Mouse (Mus musculus): ENCODE data around the gene Iba57.
A peak's percentile ranks its signal among the peaks of the same experiment; 100 is the strongest.
"Not testable (repeated sequence)": the region's sequence is repeated elsewhere in the genome, so short reads cannot be mapped to it uniquely, and the experiment has no call there.

The Iba57 gene

GRCm38 (mm10) chr11:59163255-59164236 lies at the start of gene Iba57:
Gene Iba57 (minus strand): TSS chr11:59163739.
- DNase-seq (ENCODE audit: low spot score in 2 of 2): peak; percentile 99

GRCm38 (mm10) chr11:59212892-59213494 lies 49.5 kb upstream of the Iba57 start:
- no peak for DNase-seq (ENCODE audit: low spot score in 2 of 2)

- DNase-seq (ENCODE audit: low spot score in 2 of 2): not testable (repeated sequence)
These were observed 48.8 kb upstream of the Iba57 start for GRCm38 (mm10) chr11:59212320-59212719.

GRCm38 (mm10) chr11:59211561-59211960 lies 48.0 kb upstream of the Iba57 start:
- not testable (repeated sequence) for DNase-seq (ENCODE audit: low spot score in 2 of 2)

GRCm38 (mm10) chr11:59210020-59210419 lies 46.5 kb upstream of the Iba57 start:
- no peak for DNase-seq (ENCODE audit: low spot score in 2 of 2)

GRCm38 (mm10) chr11:59209580-59209979 lies 46.0 kb upstream of the Iba57 start:
- DNase-seq (ENCODE audit: low spot score in 2 of 2): no peak

GRCm38 (mm10) chr11:59209003-59209441 lies 45.5 kb upstream of the Iba57 start:
- DNase-seq (ENCODE audit: low spot score in 2 of 2): peak; percentile 56 to 62

- peak; percentile 92 to 93 for DNase-seq (ENCODE audit: low spot score in 2 of 2)
These were observed 44.8 kb upstream of the Iba57 start, which contains the start of gene 2310033P09Rik for GRCm38 (mm10) chr11:59208153-59208831. Gene 2310033P09Rik (plus strand): TSS chr11:59208321.

- DNase-seq (ENCODE audit: low spot score in 2 of 2): peak; percentile 90 to 91
These were observed 38.8 kb upstream of the Iba57 start, which contains the start of gene Mrpl55 for GRCm38 (mm10) chr11:59202081-59202995. Gene Mrpl55 (plus strand): TSS chr11:59202486.

- no peak for DNase-seq (ENCODE audit: low spot score in 2 of 2)
These were observed 37.9 kb upstream of the Iba57 start for GRCm38 (mm10) chr11:59201216-59202002.

GRCm38 (mm10) chr11:59196230-59196629 lies 32.7 kb upstream of the Iba57 start:
- DNase-seq (ENCODE audit: low spot score in 2 of 2): no peak

- no peak for DNase-seq (ENCODE audit: low spot score in 2 of 2)
These were observed 28.5 kb upstream of the Iba57 start, which contains the start of gene Guk1 for GRCm38 (mm10) chr11:59192059-59192386. Gene Guk1 (minus strand): TSS chr11:59192212.

- peak; percentile 90 to 93 for DNase-seq (ENCODE audit: low spot score in 2 of 2)
These were observed 27.9 kb upstream of the Iba57 start for GRCm38 (mm10) chr11:59191231-59192058.

GRCm38 (mm10) chr11:59187706-59188105 lies 24.2 kb upstream of the Iba57 start:
- no peak for DNase-seq (ENCODE audit: low spot score in 2 of 2)

GRCm38 (mm10) chr11:59185490-59185889 lies 22.0 kb upstream of the Iba57 start:
- no peak for DNase-seq (ENCODE audit: low spot score in 2 of 2)

GRCm38 (mm10) chr11:59183821-59184220 lies 20.3 kb upstream of the Iba57 start:
- DNase-seq (ENCODE audit: low spot score in 2 of 2): peak; percentile 73 to 79

- peak; percentile 72 to 73 for DNase-seq (ENCODE audit: low spot score in 2 of 2)
These were observed 19.4 kb upstream of the Iba57 start, which contains the start of gene Gjc2 for GRCm38 (mm10) chr11:59182864-59183331. Gene Gjc2 (minus strand): TSS chr11:59183213.

- no peak for DNase-seq (ENCODE audit: low spot score in 2 of 2)
These were observed 13.4 kb upstream of the Iba57 start for GRCm38 (mm10) chr11:59176921-59177320.

GRCm38 (mm10) chr11:59176475-59176874 lies 12.9 kb upstream of the Iba57 start:
- DNase-seq (ENCODE audit: low spot score in 2 of 2): no peak

All from heart, adult 9 months (tissue).